Mouse (Mus musculus): ENCODE data around the gene Cdk10. TPM values are rescaled to one million over a fixed set of nuclear protein-coding genes. Genes with fewer than 3 reads are reported as not detected.
"Not testable (repeated sequence)": the region's sequence is repeated elsewhere in the genome, so short reads cannot be mapped to it uniquely, and the experiment has no call there.

The Cdk10 gene
- polyA plus RNA-seq, 1 experiment = 71.7 TPM

- Histone ChIP-seq H3K27ac (ENCODE audit: control insufficient read depth, insufficient read depth, low read depth, low read length, poor library complexity) (no peak overlapping the region), H3K4me3 (replicated peaks; ENCODE audit: control insufficient read depth, low read depth, low read length) (no peak overlapping the region), H3K4me1 (ENCODE audit: control insufficient read depth, insufficient read depth, low read length) (peaks cover 3% of the 10 kb centered on the region; the same call in 1 of the 2 replicates)
- no peak for TF ChIP-seq POLR2A (IDR thresholded peaks at IDR 0.05; ENCODE audit: borderline replicate concordance, control insufficient read depth, low read depth, low read length)
- TF ChIP-seq CTCF (IDR thresholded peaks at IDR 0.05; ENCODE audit: control insufficient read depth, insufficient read depth, low read length) = no peak
- WGBS = 59% methylated on average over 3 of the region's 3 CpGs
These were observed 9.2 kb upstream of the Cdk10 start for GRCm38 (mm10) chr8:123215430-123215829.

- H3K4me3 ChIP-seq (replicated peaks; ENCODE audit: control insufficient read depth, low read depth, low read length) = no peak overlapping the region
- no peak overlapping the region for H3K27ac ChIP-seq (ENCODE audit: control insufficient read depth, insufficient read depth, low read depth, low read length, poor library complexity)
- TF ChIP-seq POLR2A (IDR thresholded peaks at IDR 0.05; ENCODE audit: borderline replicate concordance, control insufficient read depth, low read depth, low read length) = no peak
- no peak for TF ChIP-seq CTCF (IDR thresholded peaks at IDR 0.05; ENCODE audit: control insufficient read depth, insufficient read depth, low read length)
- 10% methylated on average over 1 of the region's 1 CpGs for WGBS
- peaks cover 2% of the 10 kb centered on the region; the same call in 1 of the 2 replicates for H3K4me1 ChIP-seq (ENCODE audit: control insufficient read depth, insufficient read depth, low read length)
These were observed 3.7 kb upstream of the Cdk10 start for GRCm38 (mm10) chr8:123220917-123221316.

GRCm38 (mm10) chr8:123228416-123228815 is 3.8 kb downstream of the Cdk10 start:
- H3K4me1 ChIP-seq (ENCODE audit: control insufficient read depth, insufficient read depth, low read length) = peaks cover 2% of the 10 kb centered on the region; the same call in 1 of the 2 replicates
- no peak overlapping the region for H3K27ac ChIP-seq (ENCODE audit: control insufficient read depth, insufficient read depth, low read depth, low read length, poor library complexity)
- 82% methylated on average over 1 of the region's 1 CpGs for WGBS
- no peak for TF ChIP-seq CTCF (IDR thresholded peaks at IDR 0.05; ENCODE audit: control insufficient read depth, insufficient read depth, low read length)
- TF ChIP-seq POLR2A (IDR thresholded peaks at IDR 0.05; ENCODE audit: borderline replicate concordance, control insufficient read depth, low read depth, low read length) = no peak
- no peak overlapping the region for H3K4me3 ChIP-seq (replicated peaks; ENCODE audit: control insufficient read depth, low read depth, low read length)

- WGBS = 75% methylated on average over 11 of the region's 11 CpGs
- not testable (repeated sequence) for H3K4me3 ChIP-seq (replicated peaks; ENCODE audit: control insufficient read depth, low read depth, low read length); H3K4me1 ChIP-seq (ENCODE audit: control insufficient read depth, insufficient read depth, low read length); H3K27ac ChIP-seq (ENCODE audit: control insufficient read depth, insufficient read depth, low read depth, low read length, poor library complexity)
These were observed 5.7 kb downstream of the Cdk10 start for GRCm38 (mm10) chr8:123230326-123230725.

GRCm38 (mm10) chr8:123231742-123232141 is 7.1 kb downstream of the Cdk10 start:
- no peak overlapping the region for H3K4me3 ChIP-seq (replicated peaks; ENCODE audit: control insufficient read depth, low read depth, low read length)
- TF ChIP-seq CTCF (IDR thresholded peaks at IDR 0.05; ENCODE audit: control insufficient read depth, insufficient read depth, low read length) (no peak), POLR2A (IDR thresholded peaks at IDR 0.05; ENCODE audit: borderline replicate concordance, control insufficient read depth, low read depth, low read length) (no peak)
- no peak overlapping the region for H3K27ac ChIP-seq (ENCODE audit: control insufficient read depth, insufficient read depth, low read depth, low read length, poor library complexity)
- WGBS = 75% methylated on average over 5 of the region's 5 CpGs
- H3K4me1 ChIP-seq (ENCODE audit: control insufficient read depth, insufficient read depth, low read length) = peaks cover 2% of the 10 kb centered on the region; the same call in 1 of the 2 replicates

- 65% methylated on average over 7 of the region's 7 CpGs for WGBS
- Histone ChIP-seq H3K4me3 (replicated peaks; ENCODE audit: control insufficient read depth, low read depth, low read length) (no peak overlapping the region), H3K4me1 (ENCODE audit: control insufficient read depth, insufficient read depth, low read length) (peaks cover 2% of the 10 kb centered on the region; the same call in 1 of the 2 replicates), H3K27ac (ENCODE audit: control insufficient read depth, insufficient read depth, low read depth, low read length, poor library complexity) (no peak overlapping the region)
- TF ChIP-seq POLR2A (IDR thresholded peaks at IDR 0.05; ENCODE audit: borderline replicate concordance, control insufficient read depth, low read depth, low read length) (no peak), CTCF (IDR thresholded peaks at IDR 0.05; ENCODE audit: control insufficient read depth, insufficient read depth, low read length) (no peak)
These were observed 7.9 kb downstream of the Cdk10 start for GRCm38 (mm10) chr8:123232553-123232952.

GRCm38 (mm10) chr8:123233300-123233699 is 8.7 kb downstream of the Cdk10 start:
- Histone ChIP-seq H3K27ac (ENCODE audit: control insufficient read depth, insufficient read depth, low read depth, low read length, poor library complexity) (no peak overlapping the region), H3K4me1 (ENCODE audit: control insufficient read depth, insufficient read depth, low read length) (peaks cover 2% of the 10 kb centered on the region; the same call in 1 of the 2 replicates), H3K4me3 (replicated peaks; ENCODE audit: control insufficient read depth, low read depth, low read length) (no peak overlapping the region)
- WGBS = 79% methylated on average over 13 of the region's 13 CpGs
- no peak for TF ChIP-seq CTCF (IDR thresholded peaks at IDR 0.05; ENCODE audit: control insufficient read depth, insufficient read depth, low read length)
- no peak for TF ChIP-seq POLR2A (IDR thresholded peaks at IDR 0.05; ENCODE audit: borderline replicate concordance, control insufficient read depth, low read depth, low read length)

- TF ChIP-seq POLR2A (IDR thresholded peaks at IDR 0.05; ENCODE audit: borderline replicate concordance, control insufficient read depth, low read depth, low read length) = no peak
- no peak for TF ChIP-seq CTCF (IDR thresholded peaks at IDR 0.05; ENCODE audit: control insufficient read depth, insufficient read depth, low read length)
- 83% methylated on average over 11 of the region's 11 CpGs for WGBS
These were observed 9.1 kb downstream of the Cdk10 start for GRCm38 (mm10) chr8:123233760-123234159.

GRCm38 (mm10) chr8:123234918-123235519 is 10.4 kb downstream of the Cdk10 start:
- TF ChIP-seq CTCF (IDR thresholded peaks at IDR 0.05; ENCODE audit: control insufficient read depth, insufficient read depth, low read length) (no peak), POLR2A (IDR thresholded peaks at IDR 0.05; ENCODE audit: borderline replicate concordance, control insufficient read depth, low read depth, low read length) (no peak)
- Histone ChIP-seq H3K27ac (ENCODE audit: control insufficient read depth, insufficient read depth, low read depth, low read length, poor library complexity) (no peak overlapping the region), H3K4me3 (replicated peaks; ENCODE audit: control insufficient read depth, low read depth, low read length) (peak overlapping the region; percentile 86), H3K4me1 (ENCODE audit: control insufficient read depth, insufficient read depth, low read length) (peaks cover 2% of the 10 kb centered on the region; the same call in 1 of the 2 replicates)
- WGBS = 35% methylated on average over 13 of the region's 13 CpGs

More at GRCm38 (mm10) chr8:123233760-123234159, 9.1 kb downstream of the Cdk10 start:
- H3K4me3 ChIP-seq (replicated peaks; ENCODE audit: control insufficient read depth, low read depth, low read length) = no peak overlapping the region
- H3K27ac ChIP-seq (ENCODE audit: control insufficient read depth, insufficient read depth, low read depth, low read length, poor library complexity) = no peak overlapping the region
- H3K4me1 ChIP-seq (ENCODE audit: control insufficient read depth, insufficient read depth, low read length) = peaks cover 2% of the 10 kb centered on the region; the same call in 1 of the 2 replicates
